Mouse (Mus musculus): ENCODE data around the gene Cbln1. TPM values are rescaled to one million over a fixed set of nuclear protein-coding genes. Genes with fewer than 3 reads are reported as not detected.

Gene Cbln1
- polyA plus RNA-seq, 1 experiment from 2014 or later = 1.7 TPM

GRCm38 (mm10) chr8:87424706-87425105 is 47.7 kb downstream of the Cbln1 start:
- H3K27me3 ChIP-seq = no peaks in the 10 kb centered on the region
- H3K9ac ChIP-seq = no peak overlapping the region
- no peaks in the 10 kb centered on the region for H3K9me3 ChIP-seq
- H3K4me1 ChIP-seq = no peaks in the 10 kb centered on the region
- WGBS = 82% methylated on average over 5 of the region's 5 CpGs
- H3K27ac ChIP-seq = no peak overlapping the region
- H3K4me3 ChIP-seq = no peak overlapping the region
- H3K36me3 ChIP-seq = no peaks in the 10 kb centered on the region
- no peak overlapping the region for H3K4me2 ChIP-seq (replicated peaks)
- ATAC-seq (ENCODE audit: insufficient number of reproducible peaks, insufficient read depth, low FRiP score, low TSS enrichment) = no peak

GRCm38 (mm10) chr8:87421697-87422096 is 50.7 kb downstream of the Cbln1 start:
- H3K9ac ChIP-seq = no peak overlapping the region
- no peak overlapping the region for H3K4me3 ChIP-seq
- no peak overlapping the region for H3K27ac ChIP-seq
- H3K9me3 ChIP-seq = no peaks in the 10 kb centered on the region
- 67% methylated on average over 8 of the region's 8 CpGs for WGBS
- H3K36me3 ChIP-seq = no peaks in the 10 kb centered on the region
- H3K27me3 ChIP-seq = no peaks in the 10 kb centered on the region
- no peak overlapping the region for H3K4me2 ChIP-seq (replicated peaks)
- no peak for ATAC-seq (ENCODE audit: insufficient number of reproducible peaks, insufficient read depth, low FRiP score, low TSS enrichment)
- H3K4me1 ChIP-seq = no peaks in the 10 kb centered on the region

Other genes starting within 250 kb of the Cbln1 start
- gene 4933402J07Rik, start 91.2 kb upstream of the Cbln1 start, polyA plus RNA-seq (2016; fragmentation: Nextera tagmentation; extraction: Ambion mirVana) = not detected in 2 replicates

Measured in embryonic facial prominence, embryonic 12.5 days (tissue).